Mouse (Mus musculus): ENCODE data around the gene Parp6. TPM values are rescaled to one million over a fixed set of nuclear protein-coding genes. Genes with fewer than 3 reads are reported as not detected.

Gene Parp6
- total RNA-seq, 2 experiments from 2014 or later: 26.2 to 35.7 TPM

GRCm38 (mm10) chr9:59655958-59656634 is 39.0 kb downstream of the Parp6 start, which contains the start of gene Pkm:
Gene Pkm, plus strand, starts transcription at chr9:59656368.
- DNase-seq: peak; percentile 96

GRCm38 (mm10) chr9:59656635-59657617 is 39.8 kb downstream of the Parp6 start:
- DNase-seq: peak; percentile 83

GRCm38 (mm10) chr9:59658146-59658545 is 41.1 kb downstream of the Parp6 start:
- no peak for DNase-seq

GRCm38 (mm10) chr9:59659036-59660026 is 42.2 kb downstream of the Parp6 start:
- DNase-seq: peak; percentile 87

- DNase-seq: peak; percentile 62
Observed at GRCm38 (mm10) chr9:59660421-59660820, 43.3 kb downstream of the Parp6 start.

- DNase-seq: no peak
Observed at GRCm38 (mm10) chr9:59661298-59661975, 44.4 kb downstream of the Parp6 start.

- no peak for DNase-seq
Observed at GRCm38 (mm10) chr9:59663226-59663625, 46.1 kb downstream of the Parp6 start.

- no peak for DNase-seq
Observed at GRCm38 (mm10) chr9:59663957-59664356, 46.9 kb downstream of the Parp6 start.

- no peak for DNase-seq
Observed at GRCm38 (mm10) chr9:59664664-59665256, 47.7 kb downstream of the Parp6 start.

GRCm38 (mm10) chr9:59666016-59666415 is 48.9 kb downstream of the Parp6 start:
- no peak for DNase-seq

GRCm38 (mm10) chr9:59666813-59667212 is 49.7 kb downstream of the Parp6 start:
- DNase-seq: no peak

- no peak for DNase-seq
Observed at GRCm38 (mm10) chr9:59667250-59667649, 50.2 kb downstream of the Parp6 start.

- DNase-seq: no peak
Observed at GRCm38 (mm10) chr9:59667904-59668303, 50.8 kb downstream of the Parp6 start.

GRCm38 (mm10) chr9:59668473-59668872 is 51.4 kb downstream of the Parp6 start:
- DNase-seq: no peak

- no peak for DNase-seq
Observed at GRCm38 (mm10) chr9:59669172-59669571, 52.1 kb downstream of the Parp6 start.

GRCm38 (mm10) chr9:59672195-59672894 is 55.3 kb downstream of the Parp6 start:
- DNase-seq: no peak

- DNase-seq: no peak
Observed at GRCm38 (mm10) chr9:59673427-59673826, 56.3 kb downstream of the Parp6 start.

GRCm38 (mm10) chr9:59675598-59675997 is 58.5 kb downstream of the Parp6 start:
- DNase-seq: peak; percentile 47

GRCm38 (mm10) chr9:59678313-59678712 is 61.2 kb downstream of the Parp6 start:
- DNase-seq: peak; percentile 55

All from adrenal gland, postnatal 10 days (tissue).